In the genomic region with DNA sequence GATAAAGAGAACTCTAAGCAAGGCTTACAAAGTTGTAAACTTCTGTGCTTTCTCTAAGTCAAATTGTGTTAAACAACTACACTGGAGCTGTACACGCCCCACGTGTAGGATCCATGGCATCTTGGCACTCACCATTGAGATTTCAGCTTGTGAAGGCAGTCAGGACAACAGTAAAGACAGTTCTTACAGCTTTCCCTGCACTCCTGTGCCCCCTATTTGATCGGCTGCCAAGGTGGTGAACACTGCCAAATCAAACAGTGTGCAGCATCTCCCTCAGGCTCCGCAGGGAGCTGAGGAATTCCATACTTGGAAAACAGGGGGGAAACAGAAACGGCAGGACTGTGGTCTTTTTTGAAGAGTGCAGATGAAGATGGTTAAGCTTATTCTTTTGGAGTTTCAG, we compare ENCODE assay signal across 9 mouse cellular contexts.
DNase-seq lines count a peak whose midpoint lies in the region; ATAC-seq lines count a peak whose summit lies in the region.
"Had no signal": no experiment of that assay in that cellular context is flagged by ENCODE, and none has a peak within 500 bp of the region (broad histone marks: within the 10 kb centered on the region; RNA-seq: fewer than 3 reads in every experiment).

No protein-coding gene starts in this region.

- H3K4me1 ChIP-seq in lung, embryonic 15.5 days: peaks cover 9% of the 10 kb centered on the region
- peaks cover 9% of the 10 kb centered on the region for H3K4me1 ChIP-seq in embryonic facial prominence, embryonic 15.5 days
- 0 out of 2 replicates have a peak, but pooled peaks cover 2% of the 10 kb centered on the region for H3K4me1 ChIP-seq in midbrain, embryonic 10.5 days

- no peak overlapping the region; the same call in 1 of the 2 replicates for H3K4me2 ChIP-seq in lung, embryonic 15.5 days
- no peak overlapping the region for H3K4me2 ChIP-seq in embryonic facial prominence, embryonic 15.5 days (replicated peaks)
- H3K4me2 ChIP-seq: limb, embryonic 12.5 days had no signal

- no peak overlapping the region for H3K4me3 ChIP-seq in lung, embryonic 15.5 days
- no peak overlapping the region for H3K4me3 ChIP-seq in embryonic facial prominence, embryonic 15.5 days (replicated peaks)
- H3K4me3 ChIP-seq in midbrain, embryonic 10.5 days: no peak overlapping the region
- H3K4me3 ChIP-seq: limb, embryonic 12.5 days had no signal

- 18% methylated on average over 5 of the region's 5 CpGs for WGBS in lung, embryonic 15.5 days
- 23% methylated on average over 5 of the region's 5 CpGs for WGBS in embryonic facial prominence, embryonic 15.5 days
- 77% methylated on average over 5 of the region's 5 CpGs for WGBS in midbrain, embryonic 10.5 days

- no peaks in the 10 kb centered on the region for H3K9me3 ChIP-seq in lung, embryonic 15.5 days
- no peaks in the 10 kb centered on the region for H3K9me3 ChIP-seq in embryonic facial prominence, embryonic 15.5 days (replicated peaks)
- no peaks in the 10 kb centered on the region for H3K9me3 ChIP-seq in midbrain, embryonic 10.5 days (replicated peaks)
- H3K9me3 ChIP-seq: limb, embryonic 12.5 days had no signal

- ATAC-seq in lung, embryonic 15.5 days (ENCODE audit: borderline replicate concordance, extremely low read depth, low FRiP score, low TSS enrichment): peak; percentile 57; the same call in 1 of the 2 replicates
- no peak for ATAC-seq in embryonic facial prominence, embryonic 15.5 days (ENCODE audit: insufficient number of reproducible peaks, low FRiP score, low TSS enrichment, low read depth)
- ATAC-seq: midbrain, embryonic 16.5 days had no signal

- H3K9ac ChIP-seq in lung, embryonic 15.5 days: no peak overlapping the region
- H3K9ac ChIP-seq in embryonic facial prominence, embryonic 15.5 days: no peak overlapping the region
- H3K9ac ChIP-seq: limb, embryonic 12.5 days had no signal

- H3K27ac ChIP-seq in lung, embryonic 15.5 days: no peak overlapping the region
- H3K27ac ChIP-seq in embryonic facial prominence, embryonic 15.5 days (replicated peaks): 0 out of 2 replicates have a peak overlapping the region, but pooled peaks have one; percentile 44
- no peak overlapping the region for H3K27ac ChIP-seq in midbrain, embryonic 10.5 days (replicated peaks)
- H3K27ac ChIP-seq: limb, embryonic 12.5 days had no signal

- peak; percentile 63 for DNase-seq in heart, postnatal 4 days
- no peak for DNase-seq in heart, adult 11 months
- DNase-seq in lung, adult 18-20 months: no peak
- DNase-seq in adrenal gland, postnatal 10 days: peak; percentile 72
- DNase-seq in midbrain, embryonic 10.5 days (ENCODE audit: low spot score): no peak

- H3K36me3 ChIP-seq in lung, embryonic 15.5 days: no peaks in the 10 kb centered on the region
- H3K36me3 ChIP-seq in embryonic facial prominence, embryonic 15.5 days: no peaks in the 10 kb centered on the region
- no peaks in the 10 kb centered on the region for H3K36me3 ChIP-seq in midbrain, embryonic 10.5 days
- H3K36me3 ChIP-seq: limb, embryonic 12.5 days had no signal

- H3K27me3 ChIP-seq in lung, embryonic 15.5 days: no peaks in the 10 kb centered on the region
- H3K27me3 ChIP-seq in embryonic facial prominence, embryonic 15.5 days: no peaks in the 10 kb centered on the region
- no peaks in the 10 kb centered on the region for H3K27me3 ChIP-seq in midbrain, embryonic 10.5 days (ENCODE audit: low read depth, poor library complexity, severe bottlenecking)

Comparison
In these comparisons a context has a peak if more than half of its experiments do, and no peak if none do; other contexts are left out.
1. DNase-seq: peak in heart, postnatal 4 days (single experiment) and adrenal gland, postnatal 10 days (single experiment); none in heart, adult 11 months (single experiment), lung, adult 18-20 months (0 of 2) and midbrain, embryonic 10.5 days (single experiment).